Mouse (Mus musculus) CH12.LX (cell line): Measurements from ENCODE around the gene Fntb. TPM values are rescaled to one million over a fixed set of nuclear protein-coding genes. Genes with fewer than 3 reads are reported as not detected.

Experiments used
- DNase-seq: peaks from one replicate; pipeline ENCODE4 v3.0.0-alpha.2; 2013; ENCODE audit errors: extremely low read depth
- H3K27ac ChIP-seq: 2 replicates; pipeline ENCODE4 v1.5.1; 2012; ENCODE audit warnings: low read depth, mild to moderate bottlenecking, control low read depth, moderate library complexity; ENCODE audit not compliant: insufficient read depth
- H3K27me3 ChIP-seq: replicated peaks from 2 replicates; pipeline ENCODE3; 2012; ENCODE audit warnings: inconsistent platforms
- H3K36me3 ChIP-seq, 2 experiments: replicated peaks in 1 of 2; 2 replicates each; pipeline versions ENCODE3 to v1.6.1; 2012; ENCODE audit warnings: inconsistent platforms in 1 of 2, low read length in 1 of 2, mild to moderate bottlenecking in 1 of 2, mixed read lengths in 1 of 2, moderate library complexity in 1 of 2; ENCODE audit not compliant: control insufficient read depth in 1 of 2, insufficient read depth in 1 of 2
- H3K4me1 ChIP-seq, 2 experiments: 2 replicates each; pipeline ENCODE4 v1.6.1; 2012; ENCODE audit warnings: inconsistent platforms in 1 of 2, moderate library complexity in 1 of 2; ENCODE audit not compliant: insufficient read depth in 2 of 2, control insufficient read depth in 1 of 2
- H3K4me2 ChIP-seq: 2 replicates; pipeline ENCODE4 v1.6.1; 2012; ENCODE audit warnings: low read depth, mild to moderate bottlenecking, control low read depth; ENCODE audit not compliant: poor library complexity, insufficient read depth, severe bottlenecking
- H3K4me3 ChIP-seq, 3 experiments: fragments of 150-350 bp in 1 of 3; sonication (generic) in 1 of 3; replicated peaks in 1 of 3; 2 replicates each; pipeline versions ENCODE3 to v1.5.1; 2011 to 2012; ENCODE audit warnings: low read depth in 2 of 3, low read length in 2 of 3, mild to moderate bottlenecking in 2 of 3, moderate library complexity in 2 of 3, control low read depth in 1 of 3, improper control_type of control experiment in 1 of 3, inconsistent platforms in 1 of 3, mixed read lengths in 1 of 3; ENCODE audit not compliant: poor library complexity in 1 of 3
- H3K79me2 ChIP-seq: replicated peaks from 2 replicates; pipeline ENCODE4 v1.6.1; 2012; ENCODE audit warnings: mild to moderate bottlenecking, moderate library complexity; ENCODE audit not compliant: control insufficient read depth, poor library complexity, insufficient read depth, severe bottlenecking; ENCODE audit errors: extremely low read depth
- H3K9ac ChIP-seq: 2 replicates; pipeline ENCODE4 v1.6.1; 2012; ENCODE audit warnings: low read depth, mild to moderate bottlenecking, control low read depth, moderate library complexity; ENCODE audit not compliant: insufficient read depth
- H3K9me3 ChIP-seq: replicated peaks from 2 replicates; pipeline ENCODE3; 2012; ENCODE audit warnings: low read length, inconsistent platforms, mixed read lengths
- CHD1 ChIP-seq: IDR thresholded peaks from 2 replicates; pipeline ENCODE4 v1.6.1; 2012; ENCODE audit warnings: low read depth, low read length, improper control_type of control experiment, inconsistent platforms
- CHD2 ChIP-seq: IDR thresholded peaks from 2 replicates; pipeline ENCODE4 v1.6.1; 2011; ENCODE audit warnings: low read length, improper control_type of control experiment
- E2F4 ChIP-seq: IDR thresholded peaks from 2 replicates; pipeline ENCODE4 v1.6.1; 2011; ENCODE audit warnings: low read depth, low read length, improper control_type of control experiment; ENCODE audit not compliant: insufficient replicate concordance
- ELF1 ChIP-seq: IDR thresholded peaks from 2 replicates; pipeline ENCODE4 v1.6.1; 2014; ENCODE audit warnings: low read depth, mild to moderate bottlenecking, inconsistent platforms, low read length, improper control_type of control experiment
- EP300 ChIP-seq: IDR thresholded peaks from 2 replicates; pipeline ENCODE4 v1.6.1; 2011; ENCODE audit warnings: low read length, improper control_type of control experiment
- ETS1 ChIP-seq: conservative IDR thresholded peaks from 2 replicates; pipeline ENCODE4 v1.6.1; 2012; ENCODE audit warnings: low read depth, mild to moderate bottlenecking, inconsistent platforms, low read length, improper control_type of control experiment, moderate library complexity
- GABPA ChIP-seq: IDR thresholded peaks from 2 replicates; pipeline ENCODE4 v1.6.1; 2012; ENCODE audit warnings: low read depth, low read length, improper control_type of control experiment, inconsistent platforms; ENCODE audit not compliant: insufficient replicate concordance
- HCFC1 ChIP-seq: IDR thresholded peaks from 2 replicates; pipeline ENCODE4 v1.6.1; 2012; ENCODE audit warnings: low read depth, mild to moderate bottlenecking, inconsistent platforms, low read length, improper control_type of control experiment
- JUND ChIP-seq: conservative IDR thresholded peaks from 2 replicates; pipeline ENCODE4 v1.6.1; 2011; ENCODE audit warnings: low read depth, low read length, improper control_type of control experiment
- MAX ChIP-seq: IDR thresholded peaks from 2 replicates; pipeline ENCODE4 v1.6.1; 2011; ENCODE audit warnings: low read length, improper control_type of control experiment
- MEF2A ChIP-seq: IDR thresholded peaks from 2 replicates; pipeline ENCODE4 v1.6.1; 2014; ENCODE audit warnings: low read depth, mild to moderate bottlenecking, inconsistent platforms, low read length, improper control_type of control experiment, borderline replicate concordance
- MXI1 ChIP-seq: IDR thresholded peaks from 2 replicates; pipeline ENCODE4 v1.6.1; 2011; ENCODE audit warnings: mild to moderate bottlenecking, low read depth, low read length, improper control_type of control experiment
- NELFE ChIP-seq: IDR thresholded peaks from 2 replicates; pipeline ENCODE4 v1.6.1; 2011; ENCODE audit warnings: low read depth, low read length, improper control_type of control experiment
- NRF1 ChIP-seq: IDR thresholded peaks from 2 replicates; pipeline ENCODE4 v1.6.1; 2014; ENCODE audit warnings: low read depth, mild to moderate bottlenecking, inconsistent platforms, low read length, improper control_type of control experiment, moderate library complexity
- PAX5 ChIP-seq: IDR thresholded peaks from 2 replicates; pipeline ENCODE4 v1.6.1; 2012; ENCODE audit warnings: low read length, inconsistent platforms, mixed read lengths
- POLR2A ChIP-seq: IDR thresholded peaks from 2 replicates; pipeline ENCODE4 v1.6.1; 2011; ENCODE audit warnings: low read depth, mild to moderate bottlenecking, improper control_type of control experiment, low read length
- POLR2AphosphoS2 ChIP-seq: IDR thresholded peaks from 2 replicates; pipeline ENCODE4 v1.6.1; 2011; ENCODE audit warnings: low read depth, low read length, improper control_type of control experiment
- RAD21 ChIP-seq: IDR thresholded peaks from 2 replicates; pipeline ENCODE4 v1.6.1; 2011; ENCODE audit warnings: low read depth, mild to moderate bottlenecking, low read length, improper control_type of control experiment, moderate library complexity
- SIN3A ChIP-seq: IDR thresholded peaks from 2 replicates; pipeline ENCODE4 v1.6.1; 2012; ENCODE audit warnings: low read length, improper control_type of control experiment, inconsistent platforms
- SMC3 ChIP-seq: IDR thresholded peaks from 2 replicates; pipeline ENCODE4 v1.6.1; 2011; ENCODE audit warnings: low read depth, low read length, improper control_type of control experiment
- TCF12 ChIP-seq: IDR thresholded peaks from 2 replicates; pipeline ENCODE4 v1.6.1; 2014; ENCODE audit warnings: low read depth, mild to moderate bottlenecking, inconsistent platforms, low read length, improper control_type of control experiment
- UBTF ChIP-seq: IDR thresholded peaks from 2 replicates; pipeline ENCODE4 v1.6.1; 2012; ENCODE audit warnings: low read depth, mild to moderate bottlenecking, inconsistent platforms, low read length, improper control_type of control experiment, moderate library complexity
- USF2 ChIP-seq: conservative IDR thresholded peaks from 2 replicates; pipeline ENCODE4 v1.6.1; 2011; ENCODE audit warnings: low read depth, low read length, improper control_type of control experiment
- ZC3H11A ChIP-seq: IDR thresholded peaks from 2 replicates; pipeline ENCODE4 v1.6.1; 2012; ENCODE audit warnings: low read depth, mild to moderate bottlenecking, inconsistent platforms, low read length, improper control_type of control experiment
- ZMIZ1 ChIP-seq: IDR thresholded peaks from 2 replicates; pipeline ENCODE4 v1.6.1; 2012; ENCODE audit warnings: low read depth, mild to moderate bottlenecking, inconsistent platforms, low read length, improper control_type of control experiment
- ZNF384 ChIP-seq: IDR thresholded peaks from 2 replicates; pipeline ENCODE4 v1.6.1; 2012; ENCODE audit warnings: low read depth, low read length, improper control_type of control experiment, inconsistent platforms
- dilution Hi-C: fragments of 300-500 bp; cut with MboI; formaldehyde crosslinking; loops from 2 replicates; pipeline ENCODE4 v1.14.3; 2020; ENCODE audit warnings: low sequenced_read_pairs; ENCODE audit not compliant: extremely low pct_unique_long_range_greater_than_20kb, extremely low pct_ligation_motif_present
- in situ Hi-C: fragments of 300-500 bp; cut with MboI; formaldehyde crosslinking; loops from 3 replicates; pipeline ENCODE4 v1.14.3; 2019; ENCODE audit warnings: low sequenced_read_pairs, low pct_ligation_motif_present, low pct_unique_long_range_greater_than_20kb, mixed read lengths
- polyA plus RNA-seq: library from polyadenylated mRNA; unstranded; fragments of >175 nt; gene quantifications from 2 replicates; pipeline ENCODE4 v1.2.1, GENCODE M21; 2012; ENCODE audit warnings: low read depth; ENCODE audit not compliant: insufficient read length
- total RNA-seq, 2 experiments: library from RNA; depleted of rRNA; stranded (reverse); fragments of 300-350 nt in 1 of 2; fragments of >200 nt in 1 of 2; gene quantifications; 2 replicates each; pipeline ENCODE4 v1.2.3; 2012 to 2014

Gene Fntb
- total and polyA plus RNA-seq, 3 experiments: 5.6 to 19.5 (median 9.2) TPM

GRCm38 (mm10) chr12:76947487-76947886 lies 182.1 kb downstream of the Fntb start:
- no peak overlapping the region for H3K9ac ChIP-seq
- H3K4me2 ChIP-seq: no peak overlapping the region
- no peaks in the 10 kb centered on the region for H3K9me3 ChIP-seq

GRCm38 (mm10) chr12:76948185-76948584 lies 182.8 kb downstream of the Fntb start:
- dilution Hi-C loops (no loop called here), in situ Hi-C loops (no loop called here)
- Histone ChIP-seq H3K27me3 (no peaks in the 10 kb centered on the region), H3K4me1 (peaks cover 0 to 13% of the 10 kb centered on the region in 2 experiments; a peak in 1 of 4 replicates), H3K4me3 (no peak overlapping the region), H3K4me2 (no peak overlapping the region), H3K27ac (no peak overlapping the region), H3K36me3 (peaks cover 82 to 98% of the 10 kb centered on the region in 2 experiments), H3K79me2 (peaks cover 20% of the 10 kb centered on the region), H3K9me3 (no peaks in the 10 kb centered on the region), H3K9ac (no peak overlapping the region)
- TF ChIP-seq JUND (no peak), CHD2 (no peak), POLR2A (no peak), ZNF384 (no peak), UBTF (no peak), ETS1 (no peak), MAX (no peak)
- DNase-seq: no peak

More at GRCm38 (mm10) chr12:76947487-76947886, 182.1 kb downstream of the Fntb start:
- no peak overlapping the region for H3K27ac ChIP-seq
- DNase-seq: no peak
- H3K36me3 ChIP-seq: peaks cover 81 to 98% of the 10 kb centered on the region in 2 experiments
- dilution Hi-C loops (no loop called here), in situ Hi-C loops (no loop called here)
- no peaks in the 10 kb centered on the region for H3K27me3 ChIP-seq
- H3K4me1 ChIP-seq: peaks cover 0 to 16% of the 10 kb centered on the region in 2 experiments; a peak in 1 of 4 replicates
- peaks cover 20% of the 10 kb centered on the region for H3K79me2 ChIP-seq
- TF ChIP-seq RAD21 (no peak), POLR2A (no peak), HCFC1 (no peak), POLR2AphosphoS2 (no peak), ZMIZ1 (no peak), TCF12 (no peak), ELF1 (no peak), USF2 (no peak), EP300 (no peak)
- H3K4me3 ChIP-seq: no peak overlapping the region

DNA sequence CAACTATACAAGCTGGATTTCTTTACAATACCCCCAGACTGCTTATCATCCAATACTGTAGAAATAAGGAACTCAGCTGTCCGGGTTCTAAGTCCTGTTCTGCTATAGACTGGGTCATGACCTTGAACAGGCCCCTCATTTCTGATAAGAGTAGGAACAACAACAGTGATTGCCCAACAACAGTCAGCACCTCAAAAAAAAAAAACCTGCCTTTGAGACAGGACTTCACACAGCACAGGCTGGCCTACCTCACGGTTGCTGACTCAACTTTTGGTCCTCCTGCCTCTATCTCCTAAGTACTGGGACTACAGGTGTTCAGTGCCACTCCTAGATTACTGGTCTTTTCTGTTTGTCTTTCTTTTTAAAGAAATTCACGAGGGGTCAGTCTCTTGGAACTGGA lies 183.4 kb downstream of the Fntb start:
- DNase-seq: no peak
- in situ Hi-C loops: no loop called here

More for the DNA sequence above, 183.4 kb downstream of the Fntb start:
- H3K27ac ChIP-seq: no peak overlapping the region
- H3K4me2 ChIP-seq: no peak overlapping the region
- H3K4me1 ChIP-seq: peaks cover 0 to 7% of the 10 kb centered on the region in 2 experiments; a peak in 1 of 4 replicates
- dilution Hi-C loops: no loop called here
- H3K36me3 ChIP-seq: peaks cover 83 to 98% of the 10 kb centered on the region in 2 experiments
- no peaks in the 10 kb centered on the region for H3K27me3 ChIP-seq
- H3K4me3 ChIP-seq: no peak overlapping the region
- no peaks in the 10 kb centered on the region for H3K9me3 ChIP-seq
- no peak for TF ChIP-seq MEF2A
- TF ChIP-seq SMC3: no peak
- TF ChIP-seq CHD2: no peak
- TF ChIP-seq ZC3H11A: no peak
- no peak for TF ChIP-seq MAX
- TF ChIP-seq CHD1: no peak
- no peak for TF ChIP-seq NRF1
- TF ChIP-seq MXI1: no peak
- TF ChIP-seq EP300: no peak
- TF ChIP-seq GABPA: no peak
- no peak for TF ChIP-seq USF2
- no peak for TF ChIP-seq POLR2A
- no peak for TF ChIP-seq POLR2AphosphoS2
- no peak for TF ChIP-seq PAX5
- TF ChIP-seq NELFE: no peak
- no peak for TF ChIP-seq E2F4
- TF ChIP-seq ZMIZ1: no peak
- TF ChIP-seq SIN3A: no peak
- no peak for TF ChIP-seq ETS1
- no peak overlapping the region for H3K9ac ChIP-seq
- peaks cover 18% of the 10 kb centered on the region for H3K79me2 ChIP-seq
